Mouse (Mus musculus) spleen, postnatal 14 days (tissue): ENCODE data around the gene Htr3b.
"Not testable (repeated sequence)": the region's sequence is repeated elsewhere in the genome, so short reads cannot be mapped to it uniquely, and the experiment has no call there.

Experiments
- DNase-seq, 2 experiments: peaks; one replicate each; pipeline ENCODE4 v3.0.0; 2021 to 2022; ENCODE audit warnings: low spot score in 2 of 2

The Htr3b gene

GRCm38 (mm10) chr9:48964587-48965040 lies at the start of gene Htr3b:
TSS of gene Htr3b (minus strand) at chr9:48964990.
- no peak for DNase-seq

GRCm38 (mm10) chr9:48999256-48999655 lies 34.5 kb upstream of the Htr3b start:
- no peak for DNase-seq

DNA sequence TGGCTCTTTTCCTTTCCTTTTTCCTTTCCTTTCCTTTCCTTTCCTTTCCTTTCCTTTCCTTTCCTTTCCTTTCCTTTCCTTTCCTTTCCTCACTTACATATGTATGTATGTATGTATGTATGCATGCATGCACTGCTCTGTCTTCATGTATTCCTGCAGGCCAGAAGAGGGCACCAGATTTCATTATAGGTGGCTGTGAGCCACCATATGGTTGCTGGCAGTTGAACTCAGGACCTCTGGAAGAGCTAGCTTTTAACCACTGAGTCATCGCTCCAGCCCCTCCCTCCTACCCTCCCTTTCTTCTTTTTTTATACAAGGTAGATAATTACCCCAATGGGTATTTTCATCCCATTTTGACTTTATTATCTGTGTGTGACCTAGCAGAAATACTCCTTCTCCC lies 30.9 kb upstream of the Htr3b start:
- no peak for DNase-seq

- DNase-seq: no peak
Observed at GRCm38 (mm10) chr9:48994779-48995178, 30.0 kb upstream of the Htr3b start.

- DNase-seq: no peak
Observed at GRCm38 (mm10) chr9:48991671-48992070, 26.9 kb upstream of the Htr3b start.

DNA sequence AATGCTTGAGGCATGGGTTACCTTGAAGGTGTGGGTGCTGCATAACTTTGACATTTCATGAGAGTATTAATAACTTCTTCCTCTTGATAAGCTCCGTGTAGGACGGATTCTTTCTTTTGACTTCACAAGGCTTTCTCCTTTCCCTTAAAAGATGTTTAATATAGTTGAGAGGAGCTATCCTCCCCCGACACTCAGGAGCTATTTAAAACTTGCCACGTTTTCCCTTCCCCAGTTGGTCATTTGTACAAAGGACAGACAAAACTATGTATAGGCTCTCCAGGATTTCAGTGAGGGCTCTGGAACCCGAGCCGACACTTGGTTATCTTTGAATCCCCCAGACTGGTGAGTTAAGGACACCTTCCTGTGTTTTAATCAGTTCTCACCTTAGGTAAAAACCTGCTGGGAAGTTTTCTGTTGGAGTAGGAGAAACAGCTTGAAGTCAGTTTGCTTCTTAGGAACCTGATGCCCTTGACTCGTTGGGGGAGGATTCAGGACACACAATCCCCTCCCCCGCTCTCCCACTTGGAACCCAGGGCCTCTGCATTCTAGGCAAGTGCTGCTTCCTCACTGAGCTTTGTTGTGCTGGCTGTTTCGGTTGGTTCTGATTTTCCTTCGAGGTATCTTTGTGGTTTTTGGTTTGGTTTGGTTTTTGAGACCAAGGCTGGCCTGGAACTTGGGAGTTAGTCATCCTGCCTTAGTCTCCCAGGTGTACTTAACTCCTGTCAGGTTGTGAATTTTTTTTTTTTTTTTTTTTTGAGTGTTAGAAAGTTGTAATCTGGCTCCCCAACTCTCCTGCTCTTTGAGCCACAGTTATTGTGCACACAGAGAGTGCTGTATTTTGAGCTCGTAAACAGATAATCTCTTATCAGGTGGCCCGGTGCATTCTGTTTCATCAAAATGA lies 22.7 kb upstream of the Htr3b start:
- DNase-seq: no peak

GRCm38 (mm10) chr9:48986616-48987141 lies 21.9 kb upstream of the Htr3b start:
- DNase-seq: no peak

DNA sequence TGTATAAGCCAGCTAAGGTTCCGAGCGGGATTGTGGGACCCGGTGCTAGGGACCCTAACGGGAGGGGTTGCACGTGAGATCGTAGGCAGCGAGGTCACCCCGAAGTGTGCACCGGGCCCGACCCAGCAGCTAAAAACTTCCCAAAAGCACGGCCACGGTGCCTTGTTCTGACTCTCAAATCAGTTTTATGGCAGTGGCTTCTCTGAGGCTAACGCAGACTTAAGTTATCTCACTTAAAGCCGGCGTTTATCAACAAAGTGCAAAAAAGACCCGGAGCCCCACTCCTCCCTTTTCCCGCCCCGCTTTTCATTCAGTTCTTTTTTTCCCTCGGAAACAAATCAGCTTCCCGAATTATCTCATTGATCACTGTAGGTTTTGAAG lies 20.9 kb upstream of the Htr3b start:
- DNase-seq: no peak

- peak; percentile 99 for DNase-seq
Observed at GRCm38 (mm10) chr9:48984845-48985707, 20.3 kb upstream of the Htr3b start, which contains the start of gene Usp28. TSS of gene Usp28 (plus strand) at chr9:48985375.

DNA sequence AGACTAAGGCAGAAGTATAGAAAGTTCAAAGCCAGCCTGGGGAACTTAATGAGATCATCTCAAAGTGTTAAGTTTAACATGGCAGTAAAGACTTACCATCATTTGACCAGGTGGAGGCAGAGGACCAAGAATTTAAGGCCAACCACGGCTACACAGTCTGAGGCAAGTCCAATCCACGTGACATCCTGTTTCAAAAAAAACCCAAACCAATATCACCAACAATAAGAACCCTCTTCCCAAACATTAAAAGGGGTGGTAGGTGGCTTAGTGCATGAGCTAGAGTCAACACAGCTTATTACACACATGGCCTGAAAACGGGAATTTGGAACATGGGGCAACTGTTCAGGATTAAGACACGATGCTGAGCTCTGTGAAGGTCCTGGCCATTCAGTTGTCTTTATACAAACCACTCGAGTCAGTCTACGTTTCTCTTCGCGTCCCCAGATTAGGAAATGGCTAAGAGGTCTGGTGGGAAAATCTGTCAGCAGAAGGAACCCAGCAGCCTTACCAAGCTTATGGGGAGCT lies 19.6 kb upstream of the Htr3b start:
- no peak for DNase-seq

DNA sequence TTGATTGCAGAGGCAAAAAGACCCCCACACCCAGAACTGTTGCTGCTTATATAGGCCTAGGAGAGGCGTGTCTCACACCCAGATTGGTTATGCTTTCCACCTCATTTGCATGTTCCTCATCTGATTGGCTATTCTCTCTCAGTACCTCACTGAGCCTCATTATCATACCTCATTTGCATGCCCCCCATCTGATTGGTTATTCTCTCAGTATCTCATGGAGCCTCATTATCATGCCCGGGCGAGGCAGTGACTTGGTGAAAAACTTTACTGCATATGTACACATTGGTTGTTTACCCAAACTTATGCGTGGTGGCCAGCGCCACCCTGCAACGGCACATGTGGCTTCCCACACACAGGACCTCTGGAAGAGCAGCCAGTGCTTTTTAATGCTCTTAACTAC lies 19.0 kb upstream of the Htr3b start:
- DNase-seq: not testable (repeated sequence)

DNA sequence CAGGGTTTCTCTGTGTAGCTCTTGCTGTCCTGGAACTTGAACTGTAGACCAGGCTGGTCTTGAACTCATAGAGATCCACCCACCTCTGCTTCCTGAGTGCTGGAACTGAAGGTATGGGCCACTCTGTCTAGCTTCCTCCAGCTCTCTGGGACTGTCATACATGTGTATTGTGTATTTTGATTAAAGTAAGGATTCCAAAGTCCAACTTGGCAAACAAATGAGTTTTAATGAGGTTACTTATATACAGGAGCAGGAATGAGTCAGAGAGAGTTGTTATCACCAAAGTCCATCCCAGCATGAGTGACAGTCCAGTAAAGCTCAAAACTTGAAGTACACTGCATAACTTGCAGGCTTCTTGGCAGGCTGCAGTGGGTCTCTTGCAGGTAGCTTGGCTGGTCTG lies 17.0 kb upstream of the Htr3b start:
- no peak for DNase-seq

- DNase-seq: no peak
Observed at GRCm38 (mm10) chr9:48980781-48981180, 16.0 kb upstream of the Htr3b start.

GRCm38 (mm10) chr9:48980371-48980770 lies 15.6 kb upstream of the Htr3b start:
- no peak for DNase-seq

DNA sequence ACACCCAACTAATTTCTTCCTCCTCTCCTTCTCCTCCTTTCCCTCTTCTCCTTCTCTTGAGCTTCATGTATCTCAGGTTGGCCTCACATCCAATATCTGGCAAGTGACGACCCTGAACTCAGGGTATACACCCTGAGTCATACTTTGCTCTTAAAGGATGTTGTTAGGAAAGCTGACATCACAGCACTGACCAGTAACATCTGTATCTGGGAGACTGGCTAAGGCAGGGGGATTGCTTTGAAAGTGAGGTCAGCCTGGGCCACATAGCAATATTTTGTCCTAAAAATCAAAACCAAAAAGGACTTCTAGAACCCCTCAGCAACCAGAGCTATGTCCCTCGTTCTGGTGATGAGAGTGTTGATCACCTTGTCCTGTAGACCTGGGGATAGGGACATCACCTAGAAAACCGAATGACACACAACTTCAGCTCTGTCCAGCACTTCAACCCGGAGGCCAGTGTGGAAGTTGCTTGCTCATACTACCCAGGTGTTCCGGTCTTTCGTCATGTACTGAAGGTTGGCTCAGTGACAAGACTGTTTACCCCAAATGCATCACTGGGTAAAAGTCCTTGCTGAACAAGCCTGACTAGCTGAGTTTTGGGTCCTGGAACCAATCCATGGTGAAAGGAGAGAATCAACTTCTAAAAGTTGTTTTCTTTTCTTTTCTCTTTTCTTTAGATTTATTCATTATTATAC lies 12.0 kb upstream of the Htr3b start:
- DNase-seq: no peak

GRCm38 (mm10) chr9:48972494-48972893 lies 7.7 kb upstream of the Htr3b start:
- peak in 1 of 2 experiments; percentile 12 for DNase-seq

DNA sequence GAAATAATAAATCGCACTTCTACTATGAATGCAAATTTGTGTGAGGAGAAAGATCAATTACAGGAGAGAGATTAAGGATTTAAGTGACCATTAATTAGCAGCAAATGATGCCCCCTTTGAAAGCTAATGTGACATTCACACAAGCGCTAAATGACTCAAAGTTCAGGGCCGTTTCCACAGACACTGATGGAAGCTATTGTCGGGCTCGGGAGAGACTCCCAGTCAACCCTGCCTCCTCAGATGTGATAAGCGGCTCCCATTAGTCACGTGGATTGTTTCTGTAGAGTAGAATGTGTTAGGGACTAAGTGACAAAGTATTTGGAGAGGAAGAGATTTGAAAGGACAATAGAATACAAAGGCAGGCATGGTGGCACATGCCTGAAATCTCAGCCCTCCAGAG lies 2.7 kb downstream of the Htr3b start:
- DNase-seq: no peak

GRCm38 (mm10) chr9:48961314-48961713 lies 3.5 kb downstream of the Htr3b start:
- DNase-seq: no peak

- DNase-seq: no peak
Observed at GRCm38 (mm10) chr9:48947565-48947964, 17.2 kb downstream of the Htr3b start.

GRCm38 (mm10) chr9:48942349-48942748 lies 22.4 kb downstream of the Htr3b start:
- DNase-seq: no peak

DNA sequence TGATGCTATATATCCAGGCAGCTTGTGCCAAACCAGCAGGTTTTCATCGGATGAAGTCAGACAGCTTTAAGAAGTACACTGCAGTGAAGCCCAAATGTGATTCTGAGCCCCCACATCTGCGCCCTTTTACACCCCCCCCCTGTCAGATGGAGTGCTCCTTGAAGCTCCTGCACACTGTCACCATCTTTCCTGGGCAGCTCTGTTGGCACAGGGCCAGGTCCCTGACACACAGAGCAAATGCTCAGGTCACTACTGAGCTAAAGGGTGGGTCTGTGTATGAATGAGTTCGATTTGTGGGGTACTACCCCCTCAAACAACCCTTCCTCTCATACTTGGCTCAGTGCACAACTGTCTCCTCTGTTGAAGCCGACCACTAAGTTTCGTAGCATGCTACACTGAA lies 35.4 kb downstream of the Htr3b start:
- no peak for DNase-seq
